Mouse (Mus musculus) intestine, embryonic 16.5 days (tissue): ENCODE measurements at regions not wholly inside any gene's neighbourhood (a gene's known extent, or its start where the extent isn't known, plus 50 kb on each side); places are given as distances from the start of the nearest gene placed in this dataset.

ENCODE experiments used
- ATAC-seq: fragments of 200-750 bp; cut with Nextera tagmentation; 2 replicates; pipeline ENCODE4 v1.8.0; 2017; ENCODE audit warnings: moderate TSS enrichment, moderate library complexity
- H3K27ac ChIP-seq: fragments of 300-500 bp; sonication (generic); 2 replicates; pipeline ENCODE4 v1.5.1; 2014; ENCODE audit warnings: mild to moderate bottlenecking, low read length
- H3K27me3 ChIP-seq: fragments of 300-500 bp; sonication (generic); replicated peaks from 2 replicates; pipeline ENCODE4 v1.6.1; 2014; ENCODE audit warnings: low read length, control low read depth, mixed read lengths; ENCODE audit not compliant: control insufficient read depth, insufficient read depth
- H3K36me3 ChIP-seq: fragments of 300-500 bp; sonication (generic); 2 replicates; pipeline ENCODE4 v1.6.1; 2014; ENCODE audit warnings: low read length, control low read depth; ENCODE audit not compliant: control insufficient read depth, insufficient read depth
- H3K4me1 ChIP-seq: fragments of 300-500 bp; sonication (generic); 2 replicates; pipeline ENCODE4 v1.6.1; 2014; ENCODE audit warnings: low read length, control low read depth, mixed read lengths; ENCODE audit not compliant: control insufficient read depth, insufficient read depth
- H3K4me2 ChIP-seq: fragments of 300-500 bp; sonication (generic); 2 replicates; pipeline ENCODE4 v1.6.1; 2014; ENCODE audit warnings: low read depth, low read length, control low read depth
- H3K4me3 ChIP-seq: fragments of 300-500 bp; sonication (generic); 2 replicates; pipeline ENCODE4 v1.5.1; 2014; ENCODE audit warnings: mild to moderate bottlenecking, low read length
- H3K9ac ChIP-seq: fragments of 300-500 bp; sonication (generic); 2 replicates; pipeline ENCODE4 v1.6.1; 2014; ENCODE audit warnings: low read depth, low read length
- H3K9me3 ChIP-seq: fragments of 300-500 bp; sonication (generic); 2 replicates; pipeline ENCODE4 v1.6.1; 2016; ENCODE audit warnings: low read length, control low read depth; ENCODE audit not compliant: control insufficient read depth
- WGBS: fragments of 180-500 bp; shearing (Covaris S2); extraction: QIAGEN DNeasy Blood & Tissue Kit; methylation state at CpG from one replicate; pipeline ENCODE4 v1.1.7; 2014; 5-methylcytosine and 5-hydroxymethylcytosine counted together

DNA sequence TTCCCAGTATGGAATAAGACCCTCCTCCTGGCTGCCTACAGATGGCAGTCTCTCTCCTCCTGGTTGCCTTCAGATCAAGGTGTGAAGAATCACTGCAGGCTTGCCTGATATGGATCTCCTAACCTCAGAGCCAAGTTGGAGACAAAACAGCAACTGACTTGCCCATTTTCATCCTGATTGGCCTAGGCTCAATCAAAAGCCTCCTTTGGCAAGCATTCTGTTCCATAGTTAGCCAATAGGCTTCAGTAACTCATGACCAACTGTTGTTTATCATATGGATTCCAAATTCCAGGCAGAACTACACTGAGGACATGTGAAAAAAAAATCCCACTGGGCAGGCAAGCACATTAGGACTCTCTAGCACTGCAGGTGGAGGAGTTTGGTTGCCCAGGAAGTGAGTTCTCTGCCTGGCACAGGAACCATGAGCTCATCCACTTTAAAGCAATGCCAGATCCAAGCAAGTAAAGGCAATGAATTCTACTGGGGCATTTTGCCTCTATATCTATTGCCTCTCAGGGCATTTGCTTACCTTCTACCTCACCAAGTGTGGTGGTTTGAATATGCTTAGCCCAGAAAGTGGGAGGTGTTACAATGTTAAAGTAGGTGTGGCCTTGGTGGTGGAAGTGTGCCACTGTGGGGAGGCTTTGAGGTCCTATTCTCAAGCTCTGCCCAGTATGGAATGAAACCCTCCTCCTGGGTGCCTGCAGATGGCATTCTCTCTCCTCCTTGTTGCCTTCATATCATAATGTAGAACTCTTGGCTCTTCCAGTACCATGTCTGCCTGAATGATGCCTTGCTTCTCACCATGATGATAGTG is 183.6 kb upstream of the Castor2 start:
- no peak overlapping the region for H3K4me3 ChIP-seq
- H3K27me3 ChIP-seq, result no peaks in the 10 kb centered on the region
- no peaks in the 10 kb centered on the region for H3K9me3 ChIP-seq
- no peak overlapping the region for H3K27ac ChIP-seq
- H3K4me2 ChIP-seq, result no peak overlapping the region
- no peak overlapping the region for H3K9ac ChIP-seq
- no peaks in the 10 kb centered on the region for H3K36me3 ChIP-seq
- no peaks in the 10 kb centered on the region for H3K4me1 ChIP-seq
- no peak for ATAC-seq

- WGBS, result 85% methylated on average over 3 of the region's 3 CpGs
- Histone ChIP-seq H3K4me3 (no peak overlapping the region), H3K9me3 (no peaks in the 10 kb centered on the region), H3K27ac (no peak overlapping the region), H3K9ac (no peak overlapping the region), H3K4me2 (no peak overlapping the region), H3K27me3 (no peaks in the 10 kb centered on the region), H3K36me3 (no peaks in the 10 kb centered on the region), H3K4me1 (no peaks in the 10 kb centered on the region)
- no peak for ATAC-seq
Measured at GRCm38 (mm10) chr5:133907442-133907841, 192.1 kb upstream of the Castor2 start.

GRCm38 (mm10) chr5:133898025-133898598 is 201.4 kb upstream of the Castor2 start:
- H3K9ac ChIP-seq, result no peak overlapping the region
- 79% methylated on average over 4 of the region's 4 CpGs for WGBS
- H3K36me3 ChIP-seq, result no peaks in the 10 kb centered on the region
- H3K4me2 ChIP-seq, result no peak overlapping the region
- no peaks in the 10 kb centered on the region for H3K4me1 ChIP-seq
- no peak overlapping the region for H3K4me3 ChIP-seq
- no peak for ATAC-seq
- H3K27me3 ChIP-seq, result no peaks in the 10 kb centered on the region
- H3K27ac ChIP-seq, result no peak overlapping the region
- H3K9me3 ChIP-seq, result no peaks in the 10 kb centered on the region

DNA sequence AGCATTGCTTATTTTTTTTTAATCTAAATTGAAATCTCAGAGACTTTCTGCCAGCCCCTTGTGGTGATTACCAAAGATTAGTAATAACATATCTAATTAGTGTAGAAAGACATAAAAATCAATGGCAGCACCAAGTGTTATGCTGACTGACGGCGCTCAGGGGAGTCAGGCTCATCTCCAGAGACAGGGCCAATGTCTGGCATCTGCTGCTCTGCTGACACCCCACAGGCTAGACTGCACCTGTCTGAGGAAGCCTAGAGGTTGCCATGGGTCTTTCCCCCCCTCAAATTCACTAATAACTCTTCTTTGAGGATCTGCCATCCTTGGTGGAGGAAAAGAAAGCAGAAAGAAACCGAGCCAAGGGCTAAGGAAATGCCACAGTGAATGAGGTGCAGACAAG is 208.8 kb upstream of the Castor2 start:
- Histone ChIP-seq H3K36me3 (no peaks in the 10 kb centered on the region), H3K9me3 (no peaks in the 10 kb centered on the region), H3K9ac (no peak overlapping the region), H3K27ac (no peak overlapping the region), H3K4me3 (no peak overlapping the region), H3K4me1 (no peaks in the 10 kb centered on the region), H3K27me3 (no peaks in the 10 kb centered on the region), H3K4me2 (no peak overlapping the region)
- 79% methylated on average over 3 of the region's 3 CpGs for WGBS
- ATAC-seq, result no peak

DNA sequence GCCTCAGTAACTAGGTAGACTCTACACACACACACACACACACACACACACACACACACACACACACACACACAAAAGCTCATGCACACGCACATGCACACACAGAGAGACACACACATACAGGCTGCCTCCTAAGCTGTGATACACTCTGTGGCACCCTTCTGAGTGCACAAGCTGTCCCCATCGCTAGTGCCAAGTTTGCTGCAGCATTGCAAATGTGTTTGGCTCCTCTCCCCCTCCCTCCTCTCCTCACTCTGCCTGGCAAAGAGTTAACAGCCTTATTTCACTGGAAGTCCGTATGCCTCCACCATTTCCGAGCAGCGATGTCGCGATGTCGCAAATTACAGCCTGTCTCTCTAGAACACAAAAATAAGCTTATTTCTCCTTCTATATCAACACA is 209.7 kb upstream of the Castor2 start:
- 68% methylated on average over 8 of the region's 8 CpGs for WGBS
- Histone ChIP-seq H3K4me3 (no peak overlapping the region), H3K27me3 (no peaks in the 10 kb centered on the region), H3K4me1 (no peaks in the 10 kb centered on the region; the same call in 1 of the 2 replicates), H3K27ac (no peak overlapping the region), H3K36me3 (no peaks in the 10 kb centered on the region), H3K9ac (no peak overlapping the region), H3K4me2 (no peak overlapping the region), H3K9me3 (no peaks in the 10 kb centered on the region)
- no peak for ATAC-seq

- H3K27ac ChIP-seq, result no peak overlapping the region
- H3K4me2 ChIP-seq, result no peak overlapping the region
- no peaks in the 10 kb centered on the region for H3K36me3 ChIP-seq
- H3K27me3 ChIP-seq, result no peaks in the 10 kb centered on the region
- H3K9ac ChIP-seq, result no peak overlapping the region
- 81% methylated on average over 5 of the region's 5 CpGs for WGBS
- no peaks in the 10 kb centered on the region; the same call in 1 of the 2 replicates for H3K4me1 ChIP-seq
- H3K4me3 ChIP-seq, result no peak overlapping the region
- no peaks in the 10 kb centered on the region for H3K9me3 ChIP-seq
- no peak for ATAC-seq
Measured at GRCm38 (mm10) chr5:133885507-133885906, 214.0 kb upstream of the Castor2 start.

GRCm38 (mm10) chr5:133885016-133885415 is 214.5 kb upstream of the Castor2 start:
- no peak overlapping the region for H3K27ac ChIP-seq
- no peaks in the 10 kb centered on the region for H3K27me3 ChIP-seq
- H3K9me3 ChIP-seq, result no peaks in the 10 kb centered on the region
- H3K4me1 ChIP-seq, result no peaks in the 10 kb centered on the region; the same call in 1 of the 2 replicates
- H3K4me3 ChIP-seq, result no peak overlapping the region
- ATAC-seq, result no peak
- no peak overlapping the region for H3K4me2 ChIP-seq
- H3K36me3 ChIP-seq, result no peaks in the 10 kb centered on the region
- no peak overlapping the region for H3K9ac ChIP-seq
- WGBS, result 31% methylated on average over 6 of the region's 6 CpGs

DNA sequence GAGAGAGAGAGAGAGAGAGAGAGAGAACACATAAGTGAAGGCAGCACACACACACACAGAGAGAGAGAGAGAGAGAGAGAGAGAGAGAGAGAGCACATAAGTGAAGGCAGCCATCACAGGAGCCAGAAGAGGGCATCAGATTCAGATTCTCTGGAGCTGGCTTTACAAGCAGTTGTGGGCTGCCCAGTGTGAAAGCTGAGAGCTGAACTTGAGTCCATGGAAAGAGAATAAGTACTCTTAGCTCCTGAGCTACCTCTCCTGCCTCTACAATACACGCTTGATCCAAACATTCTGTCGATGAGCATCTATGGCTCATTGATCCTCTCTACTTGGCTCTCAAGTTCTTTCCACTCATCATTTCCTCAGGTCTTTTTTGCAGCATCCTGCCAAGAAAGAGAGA is 214.9 kb upstream of the Castor2 start:
- Histone ChIP-seq H3K27ac (no peak overlapping the region), H3K9ac (no peak overlapping the region), H3K4me1 (no peaks in the 10 kb centered on the region; the same call in 1 of the 2 replicates), H3K36me3 (no peaks in the 10 kb centered on the region), H3K4me2 (no peak overlapping the region), H3K9me3 (no peaks in the 10 kb centered on the region), H3K4me3 (no peak overlapping the region), H3K27me3 (no peaks in the 10 kb centered on the region)
- ATAC-seq, result no peak
- WGBS, result 51% methylated on average over 2 of the region's 2 CpGs

GRCm38 (mm10) chr5:133844483-133844882 is 255.0 kb upstream of the Castor2 start:
- Histone ChIP-seq H3K36me3 (no peaks in the 10 kb centered on the region), H3K9ac (no peak overlapping the region), H3K9me3 (no peaks in the 10 kb centered on the region), H3K4me2 (no peak overlapping the region), H3K27me3 (no peaks in the 10 kb centered on the region), H3K27ac (no peak overlapping the region), H3K4me1 (no peaks in the 10 kb centered on the region), H3K4me3 (no peak overlapping the region)
- 70% methylated on average over 10 of the region's 10 CpGs for WGBS
- ATAC-seq, result no peak
